Mouse (Mus musculus): ENCODE measurements at regions not wholly inside any gene's neighbourhood (a gene's known extent, or its start where the extent isn't known, plus 50 kb on each side); places are given as distances from the start of the nearest gene placed in this dataset.

GRCm38 (mm10) chr12:58441962-58442361 is 172.9 kb upstream of the Clec14a start:
- H3K4me3 ChIP-seq (ENCODE audit: low read depth, low read length) = no peak overlapping the region
- H3K4me1 ChIP-seq (ENCODE audit: control insufficient read depth, insufficient read depth, low read length) = no peaks in the 10 kb centered on the region
- H3K4me2 ChIP-seq = no peak overlapping the region
- H3K27ac ChIP-seq (ENCODE audit: low read depth, low read length) = no peak overlapping the region
- ATAC-seq (ENCODE audit: low FRiP score) (no peak), DNase-seq (ENCODE audit: low spot score, missing footprints) (peak; percentile 41)
- H3K9ac ChIP-seq (ENCODE audit: low read length) = no peak overlapping the region
- H3K27me3 ChIP-seq (ENCODE audit: control insufficient read depth, insufficient read depth, low read length) = no peaks in the 10 kb centered on the region
- H3K36me3 ChIP-seq (ENCODE audit: control insufficient read depth, insufficient read depth, low read length) = no peaks in the 10 kb centered on the region
- WGBS = 91% methylated on average over 2 of the region's 2 CpGs
- H3K9me3 ChIP-seq (ENCODE audit: control insufficient read depth, low read length) = no peaks in the 10 kb centered on the region

- peak; percentile 2 for DNase-seq (ENCODE audit: low spot score, missing footprints)
These were observed 171.6 kb upstream of the Clec14a start for GRCm38 (mm10) chr12:58440666-58441065.

GRCm38 (mm10) chr12:58437031-58437430 is 167.9 kb upstream of the Clec14a start:
- Histone ChIP-seq H3K27ac (ENCODE audit: low read depth, low read length) (no peak overlapping the region), H3K4me1 (ENCODE audit: control insufficient read depth, insufficient read depth, low read length) (no peaks in the 10 kb centered on the region), H3K9me3 (ENCODE audit: control insufficient read depth, low read length) (no peaks in the 10 kb centered on the region), H3K36me3 (ENCODE audit: control insufficient read depth, insufficient read depth, low read length) (no peaks in the 10 kb centered on the region), H3K4me2 (no peak overlapping the region), H3K4me3 (ENCODE audit: low read depth, low read length) (no peak overlapping the region), H3K27me3 (ENCODE audit: control insufficient read depth, insufficient read depth, low read length) (no peaks in the 10 kb centered on the region), H3K9ac (ENCODE audit: low read length) (no peak overlapping the region)
- WGBS = 89% methylated on average over 6 of the region's 6 CpGs
- ATAC-seq (ENCODE audit: low FRiP score) (no peak), DNase-seq (ENCODE audit: low spot score, missing footprints) (peak; percentile 66)

More at GRCm38 (mm10) chr12:58440666-58441065, 171.6 kb upstream of the Clec14a start:
- no peak overlapping the region for H3K4me3 ChIP-seq (ENCODE audit: low read depth, low read length)
- no peaks in the 10 kb centered on the region for H3K27me3 ChIP-seq (ENCODE audit: control insufficient read depth, insufficient read depth, low read length)
- H3K9ac ChIP-seq (ENCODE audit: low read length) = no peak overlapping the region
- no peaks in the 10 kb centered on the region for H3K36me3 ChIP-seq (ENCODE audit: control insufficient read depth, insufficient read depth, low read length)
- no peaks in the 10 kb centered on the region for H3K9me3 ChIP-seq (ENCODE audit: control insufficient read depth, low read length)
- no peak overlapping the region for H3K4me2 ChIP-seq
- H3K4me1 ChIP-seq (ENCODE audit: control insufficient read depth, insufficient read depth, low read length) = no peaks in the 10 kb centered on the region
- ATAC-seq (ENCODE audit: low FRiP score) = no peak
- H3K27ac ChIP-seq (ENCODE audit: low read depth, low read length) = no peak overlapping the region

- H3K9ac ChIP-seq (ENCODE audit: low read length) = no peak overlapping the region
- H3K9me3 ChIP-seq (ENCODE audit: control insufficient read depth, low read length) = no peaks in the 10 kb centered on the region
- no peak overlapping the region for H3K4me2 ChIP-seq
- H3K27me3 ChIP-seq (ENCODE audit: control insufficient read depth, insufficient read depth, low read length) = no peaks in the 10 kb centered on the region
- no peak overlapping the region for H3K4me3 ChIP-seq (ENCODE audit: low read depth, low read length)
- 84% methylated on average over 5 of the region's 5 CpGs for WGBS
- H3K27ac ChIP-seq (ENCODE audit: low read depth, low read length) = no peak overlapping the region
- ATAC-seq (ENCODE audit: low FRiP score) = no peak
- no peak for DNase-seq (ENCODE audit: low spot score, missing footprints)
- no peaks in the 10 kb centered on the region for H3K4me1 ChIP-seq (ENCODE audit: control insufficient read depth, insufficient read depth, low read length)
- H3K36me3 ChIP-seq (ENCODE audit: control insufficient read depth, insufficient read depth, low read length) = no peaks in the 10 kb centered on the region
These were observed 165.4 kb upstream of the Clec14a start for GRCm38 (mm10) chr12:58434504-58434903.

- no peak for DNase-seq (ENCODE audit: low spot score, missing footprints)
- 85% methylated on average over 5 of the region's 5 CpGs for WGBS
These were observed 160.8 kb upstream of the Clec14a start for GRCm38 (mm10) chr12:58429929-58430328.

GRCm38 (mm10) chr12:58426758-58427157 is 157.7 kb upstream of the Clec14a start:
- 88% methylated on average over 6 of the region's 6 CpGs for WGBS
- Histone ChIP-seq H3K4me2 (no peak overlapping the region), H3K9me3 (ENCODE audit: control insufficient read depth, low read length) (no peaks in the 10 kb centered on the region), H3K4me3 (ENCODE audit: low read depth, low read length) (no peak overlapping the region), H3K36me3 (ENCODE audit: control insufficient read depth, insufficient read depth, low read length) (no peaks in the 10 kb centered on the region), H3K4me1 (ENCODE audit: control insufficient read depth, insufficient read depth, low read length) (no peaks in the 10 kb centered on the region), H3K27ac (ENCODE audit: low read depth, low read length) (no peak overlapping the region), H3K9ac (ENCODE audit: low read length) (no peak overlapping the region), H3K27me3 (ENCODE audit: control insufficient read depth, insufficient read depth, low read length) (no peaks in the 10 kb centered on the region)
- DNase-seq (ENCODE audit: low spot score, missing footprints) (no peak), ATAC-seq (ENCODE audit: low FRiP score) (no peak)

More at GRCm38 (mm10) chr12:58429929-58430328, 160.8 kb upstream of the Clec14a start:
- Histone ChIP-seq H3K4me3 (ENCODE audit: low read depth, low read length) (no peak overlapping the region), H3K4me2 (no peak overlapping the region), H3K27me3 (ENCODE audit: control insufficient read depth, insufficient read depth, low read length) (no peaks in the 10 kb centered on the region), H3K27ac (ENCODE audit: low read depth, low read length) (no peak overlapping the region), H3K4me1 (ENCODE audit: control insufficient read depth, insufficient read depth, low read length) (no peaks in the 10 kb centered on the region), H3K36me3 (ENCODE audit: control insufficient read depth, insufficient read depth, low read length) (no peaks in the 10 kb centered on the region), H3K9ac (ENCODE audit: low read length) (no peak overlapping the region), H3K9me3 (ENCODE audit: control insufficient read depth, low read length) (no peaks in the 10 kb centered on the region)
- no peak for ATAC-seq (ENCODE audit: low FRiP score)

GRCm38 (mm10) chr12:58425961-58426360 is 156.9 kb upstream of the Clec14a start:
- no peak for ATAC-seq (ENCODE audit: low FRiP score)
- Histone ChIP-seq H3K9me3 (ENCODE audit: control insufficient read depth, low read length) (no peaks in the 10 kb centered on the region), H3K4me1 (ENCODE audit: control insufficient read depth, insufficient read depth, low read length) (no peaks in the 10 kb centered on the region), H3K27me3 (ENCODE audit: control insufficient read depth, insufficient read depth, low read length) (no peaks in the 10 kb centered on the region), H3K4me3 (ENCODE audit: low read depth, low read length) (no peak overlapping the region), H3K4me2 (no peak overlapping the region), H3K9ac (ENCODE audit: low read length) (no peak overlapping the region), H3K27ac (ENCODE audit: low read depth, low read length) (no peak overlapping the region), H3K36me3 (ENCODE audit: control insufficient read depth, insufficient read depth, low read length) (no peaks in the 10 kb centered on the region)
- 80% methylated on average over 4 of the region's 4 CpGs for WGBS
- DNase-seq (ENCODE audit: low spot score, missing footprints) = no peak

- Histone ChIP-seq H3K9ac (ENCODE audit: low read length) (no peak overlapping the region), H3K9me3 (ENCODE audit: control insufficient read depth, low read length) (no peaks in the 10 kb centered on the region), H3K4me3 (ENCODE audit: low read depth, low read length) (no peak overlapping the region), H3K4me2 (no peak overlapping the region), H3K27ac (ENCODE audit: low read depth, low read length) (no peak overlapping the region), H3K4me1 (ENCODE audit: control insufficient read depth, insufficient read depth, low read length) (no peaks in the 10 kb centered on the region), H3K27me3 (ENCODE audit: control insufficient read depth, insufficient read depth, low read length) (no peaks in the 10 kb centered on the region), H3K36me3 (ENCODE audit: control insufficient read depth, insufficient read depth, low read length) (no peaks in the 10 kb centered on the region)
- peak; percentile 19 for DNase-seq (ENCODE audit: low spot score, missing footprints)
- no peak for ATAC-seq (ENCODE audit: low FRiP score)
- 62% methylated on average over 1 of the region's 1 CpGs for WGBS
These were observed 154.5 kb upstream of the Clec14a start for GRCm38 (mm10) chr12:58423581-58423980.

GRCm38 (mm10) chr12:58401904-58402303 is 132.8 kb upstream of the Clec14a start:
- Histone ChIP-seq H3K9me3 (ENCODE audit: control insufficient read depth, low read length) (no peaks in the 10 kb centered on the region), H3K4me1 (ENCODE audit: control insufficient read depth, insufficient read depth, low read length) (no peaks in the 10 kb centered on the region), H3K27me3 (ENCODE audit: control insufficient read depth, insufficient read depth, low read length) (no peaks in the 10 kb centered on the region), H3K36me3 (ENCODE audit: control insufficient read depth, insufficient read depth, low read length) (no peaks in the 10 kb centered on the region), H3K4me3 (ENCODE audit: low read depth, low read length) (no peak overlapping the region), H3K4me2 (no peak overlapping the region), H3K9ac (ENCODE audit: low read length) (no peak overlapping the region), H3K27ac (ENCODE audit: low read depth, low read length) (no peak overlapping the region)
- 63% methylated on average over 3 of the region's 3 CpGs for WGBS
- ATAC-seq (ENCODE audit: low FRiP score) (no peak), DNase-seq (ENCODE audit: low spot score, missing footprints) (no peak)

GRCm38 (mm10) chr12:58360258-58360657 is 91.2 kb upstream of the Clec14a start:
- ATAC-seq (ENCODE audit: low FRiP score) (no peak), DNase-seq (ENCODE audit: low spot score, missing footprints) (no peak)
- Histone ChIP-seq H3K27ac (ENCODE audit: low read depth, low read length) (no peak overlapping the region), H3K4me2 (no peak overlapping the region), H3K9me3 (ENCODE audit: control insufficient read depth, low read length) (no peaks in the 10 kb centered on the region), H3K4me3 (ENCODE audit: low read depth, low read length) (no peak overlapping the region), H3K36me3 (ENCODE audit: control insufficient read depth, insufficient read depth, low read length) (no peaks in the 10 kb centered on the region), H3K9ac (ENCODE audit: low read length) (no peak overlapping the region), H3K4me1 (ENCODE audit: control insufficient read depth, insufficient read depth, low read length) (no peaks in the 10 kb centered on the region), H3K27me3 (ENCODE audit: control insufficient read depth, insufficient read depth, low read length) (no peaks in the 10 kb centered on the region)
- 88% methylated on average over 4 of the region's 4 CpGs for WGBS

All from midbrain, embryonic 11.5 days (tissue).